Mouse (Mus musculus) intestine, embryonic 14.5 days (tissue): ENCODE measurements around the gene Acp6. TPM values are rescaled to one million over a fixed set of nuclear protein-coding genes. Genes with fewer than 3 reads are reported as not detected.

Source experiments
- ATAC-seq: fragments of 200-750 bp; cut with Nextera tagmentation; replicated peaks from 2 replicates; pipeline ENCODE4 v1.8.0; 2017; ENCODE audit warnings: low read depth, moderate number of reproducible peaks, moderate TSS enrichment, moderate library complexity; ENCODE audit not compliant: low FRiP score, low TSS enrichment
- DNase-seq: peaks from one replicate; pipeline ENCODE4 v3.0.0-alpha.2; 2018; ENCODE audit warnings: low spot score
- H3K27ac ChIP-seq: fragments of 300-500 bp; sonication (generic); 2 replicates; pipeline ENCODE4 v1.5.1; 2014; ENCODE audit warnings: low read depth, mild to moderate bottlenecking, control low read depth
- H3K27me3 ChIP-seq: fragments of 300-500 bp; sonication (generic); replicated peaks from 2 replicates; pipeline ENCODE4 v1.6.1; 2014; ENCODE audit warnings: low read length, control low read depth; ENCODE audit not compliant: control insufficient read depth, insufficient read depth
- H3K36me3 ChIP-seq: fragments of 300-500 bp; sonication (generic); 2 replicates; pipeline ENCODE4 v1.6.1; 2014; ENCODE audit warnings: low read length, control low read depth; ENCODE audit not compliant: control insufficient read depth, insufficient read depth
- H3K4me1 ChIP-seq: fragments of 300-500 bp; sonication (generic); replicated peaks from 2 replicates; pipeline ENCODE4 v1.6.1; 2014; ENCODE audit warnings: low read length, control low read depth, mixed read lengths; ENCODE audit not compliant: control insufficient read depth, insufficient read depth
- H3K4me2 ChIP-seq: fragments of 300-500 bp; sonication (generic); 2 replicates; pipeline ENCODE4 v1.6.1; 2014; ENCODE audit warnings: low read length
- H3K4me3 ChIP-seq: fragments of 300-500 bp; sonication (generic); 2 replicates; pipeline ENCODE4 v1.5.1; 2014; ENCODE audit warnings: low read depth, low read length, control low read depth, mixed read lengths
- H3K9ac ChIP-seq: fragments of 300-500 bp; sonication (generic); 2 replicates; pipeline ENCODE4 v1.6.1; 2014; ENCODE audit warnings: mild to moderate bottlenecking, low read length
- H3K9me3 ChIP-seq: fragments of 300-500 bp; sonication (generic); 2 replicates; pipeline ENCODE4 v1.6.1; 2016; ENCODE audit warnings: low read length, control low read depth; ENCODE audit not compliant: control insufficient read depth
- WGBS: fragments of 180-500 bp; shearing (Covaris S2); extraction: QIAGEN DNeasy Blood & Tissue Kit; methylation state at CpG from one replicate; pipeline ENCODE4 v1.1.7; 2014; 5-methylcytosine and 5-hydroxymethylcytosine counted together
- polyA plus RNA-seq: library from polyadenylated mRNA; unstranded; fragments of >200 nt; fragmentation: Nextera tagmentation; extraction: Ambion mirVana; gene quantifications from 2 replicates; pipeline ENCODE4 v1.2.1, GENCODE M21; 2014

Acp6 gene
- polyA plus RNA-seq, 1 experiment from 2014 or later: 43.9 TPM

GRCm38 (mm10) chr3:97172632-97173031 lies 14.1 kb downstream of the Acp6 start:
- Histone ChIP-seq H3K4me3 (no peak overlapping the region), H3K9me3 (no peaks in the 10 kb centered on the region), H3K27me3 (no peaks in the 10 kb centered on the region), H3K4me1 (no peaks in the 10 kb centered on the region), H3K4me2 (no peak overlapping the region), H3K27ac (no peak overlapping the region), H3K9ac (no peak overlapping the region), H3K36me3 (peaks cover 12% of the 10 kb centered on the region)
- WGBS: 84% methylated on average over 5 of the region's 5 CpGs
- no peak for DNase-seq
- no peak for ATAC-seq

- no peaks in the 10 kb centered on the region for H3K4me1 ChIP-seq
- ATAC-seq (no peak), DNase-seq (no peak)
- no peaks in the 10 kb centered on the region for H3K36me3 ChIP-seq
- no peaks in the 10 kb centered on the region for H3K27me3 ChIP-seq
- no peaks in the 10 kb centered on the region for H3K9me3 ChIP-seq
- 67% methylated on average over 6 of the region's 6 CpGs for WGBS
- no peak overlapping the region for H3K4me2 ChIP-seq
- H3K27ac ChIP-seq: no peak overlapping the region
- no peak overlapping the region for H3K9ac ChIP-seq
- H3K4me3 ChIP-seq: no peak overlapping the region
Measured at GRCm38 (mm10) chr3:97178885-97179284, 20.3 kb downstream of the Acp6 start.

GRCm38 (mm10) chr3:97180527-97180926 lies 21.9 kb downstream of the Acp6 start:
- H3K4me3 ChIP-seq: no peak overlapping the region
- no peak overlapping the region for H3K27ac ChIP-seq
- 33% methylated on average over 6 of the region's 6 CpGs for WGBS
- H3K9ac ChIP-seq: no peak overlapping the region
- peak overlapping the region; percentile 29; the same call in 1 of the 2 replicates for H3K4me2 ChIP-seq
- DNase-seq (no peak), ATAC-seq (no peak)
- H3K9me3 ChIP-seq: no peaks in the 10 kb centered on the region
- no peaks in the 10 kb centered on the region for H3K4me1 ChIP-seq
- H3K36me3 ChIP-seq: no peaks in the 10 kb centered on the region
- no peaks in the 10 kb centered on the region for H3K27me3 ChIP-seq

GRCm38 (mm10) chr3:97183810-97184209 lies 25.2 kb downstream of the Acp6 start:
- H3K9ac ChIP-seq: no peak overlapping the region
- H3K27me3 ChIP-seq: no peaks in the 10 kb centered on the region
- 37% methylated on average over 3 of the region's 3 CpGs for WGBS
- H3K9me3 ChIP-seq: no peaks in the 10 kb centered on the region
- DNase-seq (no peak), ATAC-seq (no peak)
- H3K4me3 ChIP-seq: no peak overlapping the region
- H3K4me1 ChIP-seq: no peaks in the 10 kb centered on the region
- H3K27ac ChIP-seq: no peak overlapping the region
- no peaks in the 10 kb centered on the region for H3K36me3 ChIP-seq
- H3K4me2 ChIP-seq: no peak overlapping the region

DNA sequence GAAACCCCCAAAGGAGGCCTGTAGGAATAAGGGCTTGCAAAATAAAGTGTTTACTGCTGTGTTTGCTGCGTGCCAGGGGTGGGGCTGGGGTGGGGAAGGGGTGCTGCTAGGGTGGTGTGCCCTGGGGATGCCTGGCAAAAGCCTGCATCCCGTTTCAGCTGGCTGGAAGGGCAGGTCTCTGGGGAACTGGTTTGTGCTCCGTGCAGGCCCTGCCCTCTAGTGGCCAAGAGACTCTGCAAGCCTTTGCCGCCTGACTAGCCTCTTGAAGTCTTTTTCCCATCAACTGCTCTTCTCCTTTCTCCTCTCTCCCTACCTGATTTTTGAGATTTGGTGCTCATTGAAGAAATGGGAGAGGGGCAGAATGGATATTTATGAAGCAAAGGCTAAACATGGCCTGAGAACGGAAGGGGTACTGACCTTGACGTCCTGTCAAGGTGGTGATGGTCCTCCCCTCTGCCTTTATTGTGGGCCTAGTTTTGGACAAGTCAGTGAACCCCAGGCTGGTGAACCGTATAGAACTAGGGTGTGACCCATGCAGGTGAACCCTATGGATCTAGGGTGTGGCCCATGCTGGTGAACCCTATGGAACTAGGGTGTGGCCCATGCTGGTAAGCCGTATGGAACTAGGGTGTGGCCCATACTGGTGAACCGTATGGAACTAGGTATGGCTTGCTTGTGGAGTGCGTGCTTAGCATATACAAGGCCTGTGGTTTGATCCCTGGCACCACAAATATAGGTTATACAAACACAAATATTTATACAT lies 26.7 kb downstream of the Acp6 start:
- Histone ChIP-seq H3K27ac (no peak overlapping the region), H3K4me1 (no peaks in the 10 kb centered on the region), H3K9me3 (no peaks in the 10 kb centered on the region), H3K4me2 (no peak overlapping the region), H3K27me3 (no peaks in the 10 kb centered on the region), H3K9ac (no peak overlapping the region), H3K36me3 (no peaks in the 10 kb centered on the region), H3K4me3 (no peak overlapping the region)
- ATAC-seq (0 out of 2 replicates have a peak, but pooled peaks have one; percentile 37), DNase-seq (peak; percentile 82)
- 40% methylated on average over 10 of the region's 10 CpGs for whole genome bisulfite sequencing

- no peak overlapping the region for H3K4me3 ChIP-seq
- 84% methylated on average over 8 of the region's 8 CpGs for WGBS
- no peaks in the 10 kb centered on the region for H3K9me3 ChIP-seq
- no peaks in the 10 kb centered on the region for H3K4me1 ChIP-seq
- ATAC-seq (no peak), DNase-seq (no peak)
- H3K9ac ChIP-seq: no peak overlapping the region
- no peak overlapping the region for H3K27ac ChIP-seq
- no peaks in the 10 kb centered on the region for H3K27me3 ChIP-seq
- no peaks in the 10 kb centered on the region for H3K36me3 ChIP-seq
- H3K4me2 ChIP-seq: no peak overlapping the region
Measured at GRCm38 (mm10) chr3:97196571-97196970, 38.0 kb downstream of the Acp6 start.

- 25% methylated on average over 4 of the region's 4 CpGs for WGBS
- no peaks in the 10 kb centered on the region for H3K4me1 ChIP-seq
- no peaks in the 10 kb centered on the region for H3K27me3 ChIP-seq
- no peak for DNase-seq
- no peak overlapping the region for H3K27ac ChIP-seq
- no peak overlapping the region for H3K4me2 ChIP-seq
- H3K4me3 ChIP-seq: no peak overlapping the region
- peaks cover 9% of the 10 kb centered on the region for H3K36me3 ChIP-seq
- H3K9ac ChIP-seq: no peak overlapping the region
- ATAC-seq: no peak
- H3K9me3 ChIP-seq: no peaks in the 10 kb centered on the region
Measured at GRCm38 (mm10) chr3:97199261-97199660, 40.7 kb downstream of the Acp6 start.

DNA sequence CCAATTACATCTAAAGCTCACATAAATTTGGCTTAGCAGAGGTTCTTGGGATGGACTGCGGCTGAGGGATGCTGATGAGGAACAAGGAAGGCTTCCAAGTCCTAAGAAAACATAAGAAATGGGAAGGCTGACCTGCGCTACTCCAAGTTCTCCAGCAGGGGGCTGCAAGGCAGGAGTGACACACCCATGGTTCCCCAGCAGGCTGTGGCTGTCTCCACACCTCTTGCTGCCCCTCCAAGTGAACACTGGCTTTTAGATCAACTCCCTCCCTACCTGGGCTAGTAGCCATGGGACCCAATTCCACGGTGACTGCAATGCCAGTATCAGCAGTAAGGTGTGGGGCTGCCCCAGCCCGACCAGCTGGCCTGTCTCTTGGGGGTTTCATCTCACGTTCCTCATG lies 43.4 kb downstream of the Acp6 start:
- no peaks in the 10 kb centered on the region for H3K9me3 ChIP-seq
- DNase-seq: peak; percentile 83
- no peak overlapping the region for H3K9ac ChIP-seq
- H3K4me1 ChIP-seq: no peaks in the 10 kb centered on the region
- no peak overlapping the region for H3K4me3 ChIP-seq
- peak; percentile 47; the same call in 1 of the 2 replicates for ATAC-seq
- WGBS: 50% methylated on average over 5 of the region's 5 CpGs
- H3K36me3 ChIP-seq: peaks cover 36% of the 10 kb centered on the region
- no peak overlapping the region for H3K4me2 ChIP-seq
- no peak overlapping the region for H3K27ac ChIP-seq
- no peaks in the 10 kb centered on the region for H3K27me3 ChIP-seq

DNA sequence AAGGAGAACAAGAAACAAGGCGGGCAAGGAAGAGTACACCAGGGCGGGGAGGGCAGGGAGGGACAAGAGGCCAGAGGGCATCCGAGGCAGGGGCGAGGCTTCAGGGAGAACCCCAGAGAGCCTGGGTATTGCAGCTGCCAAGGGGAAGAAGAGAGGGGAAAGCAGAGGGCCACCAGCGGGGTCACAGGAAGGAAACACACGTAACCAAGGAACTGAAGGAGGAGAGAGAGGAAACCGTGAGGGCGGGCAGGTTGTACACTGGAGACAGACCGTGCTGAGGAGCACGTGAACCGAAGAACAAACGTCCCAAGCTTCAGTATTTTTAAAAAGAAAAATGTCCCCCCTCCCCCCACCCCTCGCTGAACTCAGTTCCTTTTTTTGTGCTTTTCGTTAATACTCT lies 45.3 kb downstream of the Acp6 start:
- Histone ChIP-seq H3K4me2 (no peak overlapping the region), H3K9ac (no peak overlapping the region), H3K27ac (no peak overlapping the region), H3K27me3 (no peaks in the 10 kb centered on the region), H3K36me3 (peaks cover 56% of the 10 kb centered on the region), H3K4me3 (no peak overlapping the region), H3K9me3 (no peaks in the 10 kb centered on the region), H3K4me1 (no peaks in the 10 kb centered on the region)
- 71% methylated on average over 14 of the region's 14 CpGs for WGBS
- DNase-seq (no peak), ATAC-seq (no peak)
